Mouse (Mus musculus) ES-CJ7 (cell line): ENCODE results near the gene Syt6.

ENCODE experiments used
- DNase-seq: peaks from one replicate; pipeline ENCODE4 v3.0.0; 2011; ENCODE audit warnings: low read depth, low spot score

Syt6 gene

DNA sequence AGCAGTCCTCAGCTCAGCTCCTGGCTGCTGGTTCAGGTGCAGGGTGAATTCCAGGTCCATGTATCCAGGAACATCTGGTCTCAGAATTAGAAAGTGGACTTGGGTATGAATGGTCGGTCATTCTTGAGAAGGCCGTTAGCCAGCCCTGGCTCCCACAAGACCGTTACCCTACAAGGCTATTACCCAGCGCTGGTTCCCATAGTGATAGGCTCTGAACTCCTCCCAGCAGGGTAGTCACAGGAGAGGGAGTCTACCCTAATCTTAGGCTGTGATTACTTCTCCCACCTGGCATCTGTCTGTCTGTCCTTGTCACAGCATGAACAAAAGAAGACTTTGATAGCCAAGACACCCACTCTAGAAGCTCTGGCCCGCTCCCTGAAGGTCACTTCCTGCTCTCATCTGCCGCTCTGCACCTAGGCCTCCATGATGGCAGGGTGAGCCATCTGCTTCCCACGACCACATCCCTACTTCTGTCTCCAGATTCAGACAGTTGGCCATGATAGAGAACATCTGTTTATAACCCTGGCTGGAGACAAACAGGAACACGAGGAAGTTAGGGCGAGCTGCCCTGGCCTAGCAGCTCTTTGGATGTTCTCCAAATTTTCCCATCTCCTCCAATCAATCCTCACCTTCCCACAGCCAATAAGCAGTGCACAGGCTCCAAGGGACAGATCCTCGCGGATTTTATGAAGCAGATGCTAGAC, 72.3 kb downstream of the Syt6 start:
- DNase-seq, result no peak

DNA sequence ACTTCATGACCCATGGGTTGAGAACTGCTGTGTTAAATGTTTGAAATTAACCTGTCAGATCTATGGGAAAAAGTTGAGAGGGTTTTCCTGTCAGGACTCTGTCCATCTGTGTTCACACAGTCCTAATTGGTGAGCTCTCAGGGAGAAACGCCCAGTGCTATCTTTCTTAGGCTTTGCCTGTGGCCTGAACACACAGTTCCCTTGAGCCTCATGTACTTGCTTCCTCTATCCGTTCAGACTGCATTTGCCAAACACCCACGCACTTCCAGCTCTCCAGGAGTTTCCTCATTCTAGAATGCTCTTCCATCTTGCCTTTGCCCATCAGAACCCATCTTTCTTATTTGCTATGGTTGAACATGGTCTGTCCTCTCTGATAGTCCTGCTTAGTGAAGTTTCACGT, 73.5 kb downstream of the Syt6 start:
- no peak for DNase-seq

DNA sequence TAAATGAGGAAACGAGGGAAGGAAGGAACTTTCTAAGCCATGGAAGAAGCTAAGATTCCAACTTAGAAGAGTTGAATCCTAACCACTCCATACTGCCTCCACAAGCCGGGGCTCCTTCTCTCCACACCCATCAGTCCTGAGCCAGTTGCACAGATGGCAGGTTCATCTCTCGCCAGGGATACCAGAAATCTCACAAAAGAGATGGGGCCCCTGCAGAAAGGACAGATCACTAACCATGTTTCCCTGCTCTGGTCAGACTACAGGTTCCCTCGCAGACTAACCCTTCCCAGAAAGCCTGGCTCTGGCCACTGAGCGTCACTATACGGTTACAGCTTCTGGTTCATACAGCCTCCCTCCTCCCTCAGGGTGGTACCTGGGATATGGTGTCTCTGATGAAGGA, 74.7 kb downstream of the Syt6 start:
- no peak for DNase-seq

DNA sequence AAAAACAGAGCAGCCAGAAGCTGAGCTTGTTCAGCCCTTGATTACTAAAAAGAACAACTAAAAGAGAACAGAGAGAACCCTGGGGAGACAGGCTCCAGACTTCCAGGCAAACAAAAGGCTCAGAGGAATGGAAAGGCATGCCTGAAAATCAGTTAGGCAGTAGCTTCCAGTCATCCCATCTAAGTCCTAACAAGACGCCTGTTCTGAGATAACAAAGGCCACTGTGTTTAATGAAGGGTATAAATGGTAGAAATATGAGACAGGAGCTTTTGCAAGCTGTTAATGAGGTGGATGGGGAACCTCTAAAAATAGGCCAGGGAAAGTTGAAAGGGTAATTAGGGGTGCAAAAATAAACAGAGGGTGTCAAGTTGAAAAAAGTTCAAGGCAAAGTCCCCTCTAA, 75.4 kb downstream of the Syt6 start:
- DNase-seq, result no peak

DNA sequence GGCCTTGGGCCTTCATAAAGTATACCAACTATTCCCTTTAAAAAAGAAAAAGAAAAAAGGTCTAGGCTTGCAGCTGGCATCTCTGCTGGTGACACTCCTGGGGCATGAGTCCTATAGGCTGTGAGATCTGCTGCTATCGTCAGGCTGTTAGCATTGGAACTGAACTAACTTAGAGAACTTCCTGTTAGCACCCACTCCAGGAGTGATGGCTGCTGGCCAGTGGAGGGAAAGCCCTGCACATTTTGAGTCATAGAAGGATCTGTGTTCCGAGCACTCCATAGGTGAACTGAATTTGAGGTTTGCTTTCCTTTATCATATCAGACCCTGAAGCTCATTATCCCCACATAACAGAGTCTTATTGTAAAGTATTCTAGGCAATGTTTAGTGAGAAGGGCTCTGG, 85.0 kb downstream of the Syt6 start:
- no peak for DNase-seq

DNA sequence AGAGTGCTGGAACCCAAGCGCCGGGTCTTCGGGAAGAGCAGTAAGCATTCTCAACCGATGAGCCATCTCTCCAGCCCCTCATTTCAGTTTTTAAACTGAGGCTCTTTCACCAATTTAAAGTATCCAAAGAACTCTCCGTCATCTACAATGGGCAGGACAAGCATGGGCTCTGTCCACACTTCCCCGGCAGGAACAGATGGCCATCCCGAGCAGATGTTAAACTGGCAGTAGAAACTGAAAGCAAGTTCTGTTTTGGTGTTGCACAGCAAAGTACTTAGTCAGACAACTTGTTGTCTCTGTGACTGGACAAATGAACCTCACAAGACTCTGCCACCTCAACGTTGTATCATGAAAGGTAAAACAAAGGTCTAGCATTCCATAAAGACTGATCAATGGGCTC, 86.7 kb downstream of the Syt6 start:
- DNase-seq, result no peak

DNA sequence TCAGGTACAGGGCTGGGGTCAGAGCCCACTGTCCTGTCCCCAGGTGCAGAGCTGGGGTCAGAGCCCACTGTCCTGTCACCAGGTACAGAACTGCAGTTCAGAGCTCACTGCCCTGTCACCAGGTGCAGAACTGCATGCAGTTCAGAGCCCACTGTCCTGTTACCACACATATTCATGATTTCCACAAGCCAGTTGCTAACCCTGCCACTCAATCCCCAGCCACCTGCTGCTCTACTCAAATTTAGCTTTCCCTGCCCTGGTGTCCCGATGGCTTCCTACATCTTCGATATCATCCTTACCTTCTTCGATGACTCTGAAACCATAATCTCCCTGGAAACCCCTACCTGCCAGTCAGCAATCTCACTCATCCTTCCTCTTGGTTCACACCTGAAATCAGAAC, 88.4 kb downstream of the Syt6 start:
- DNase-seq, result no peak

DNA sequence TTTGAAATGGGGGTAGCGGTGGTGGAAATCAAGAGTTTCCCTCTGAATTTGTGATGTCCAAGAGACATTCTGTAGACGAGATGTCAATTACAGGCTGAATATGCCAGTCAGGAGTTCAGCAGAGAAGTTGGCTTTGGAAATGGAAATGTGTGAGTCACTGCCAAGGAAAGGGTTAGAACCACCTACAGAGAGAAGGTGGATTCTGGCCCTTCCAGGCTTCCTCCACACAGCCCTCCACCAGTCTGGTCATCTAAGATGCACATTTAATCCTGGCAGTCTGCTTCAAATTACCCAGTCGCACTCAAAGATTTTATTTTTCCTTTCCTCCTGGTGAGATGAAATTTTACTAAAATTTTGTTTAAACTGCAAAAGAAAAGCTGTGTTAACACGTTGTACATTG, 97.1 kb downstream of the Syt6 start:
- no peak for DNase-seq

DNA sequence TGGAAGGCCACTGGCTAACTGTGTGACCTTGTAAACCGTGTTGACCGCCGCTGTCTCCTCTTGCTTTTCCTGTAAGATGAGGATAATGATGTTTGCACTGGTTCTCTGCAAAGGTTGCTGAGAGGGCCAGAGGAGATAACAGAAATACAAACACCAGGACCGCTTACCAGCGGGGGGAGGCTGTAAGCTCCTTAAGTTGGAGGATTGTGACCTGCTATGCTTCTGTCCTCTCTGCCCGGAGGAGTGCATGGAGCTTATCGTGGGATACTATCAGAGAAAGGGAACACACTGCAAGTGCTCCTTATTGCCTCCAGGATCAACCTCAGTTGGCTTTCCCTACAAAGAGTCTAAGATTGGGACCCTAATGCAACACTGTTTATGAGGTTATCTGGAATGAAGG, 97.7 kb downstream of the Syt6 start:
- DNase-seq, result no peak

DNA sequence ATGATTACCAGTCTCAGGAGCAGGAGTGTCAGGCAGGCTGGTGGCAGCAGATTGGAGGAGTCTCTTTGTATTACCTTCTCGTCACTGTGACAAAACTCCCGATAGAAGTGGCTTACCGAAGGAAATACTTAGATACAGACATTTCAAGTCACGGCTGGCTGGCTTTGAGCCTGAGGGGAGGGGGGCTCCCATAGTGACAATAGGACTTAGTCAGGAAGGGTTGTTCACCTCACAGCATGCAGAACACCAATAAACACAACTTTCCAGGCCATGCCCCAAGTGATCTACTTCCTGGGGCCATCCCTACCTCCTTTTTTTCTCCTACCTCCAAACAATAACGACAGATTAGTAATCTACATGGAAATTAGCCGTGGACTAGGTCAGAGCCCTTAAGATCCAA, 103.8 kb downstream of the Syt6 start:
- DNase-seq, result no peak

DNA sequence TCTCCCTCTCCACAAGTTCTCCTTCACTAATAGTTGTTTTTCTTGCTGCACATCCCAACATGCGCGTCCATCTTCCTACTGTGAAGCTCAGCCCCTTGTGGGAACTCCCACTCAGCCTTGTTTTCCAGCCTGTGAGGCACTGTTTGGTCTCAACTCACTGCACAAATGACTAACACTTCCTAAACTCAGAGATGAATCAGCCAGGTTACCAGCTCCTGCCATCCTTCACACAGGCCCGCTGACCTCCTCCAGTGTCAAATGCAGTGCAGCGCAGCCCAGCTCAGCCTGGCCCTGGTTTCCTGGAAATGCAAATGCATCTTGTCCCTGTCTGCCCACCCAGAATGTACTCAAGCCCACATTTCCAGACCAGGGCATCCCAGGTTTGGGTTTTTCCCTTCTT, 107.4 kb downstream of the Syt6 start:
- DNase-seq, result no peak

DNA sequence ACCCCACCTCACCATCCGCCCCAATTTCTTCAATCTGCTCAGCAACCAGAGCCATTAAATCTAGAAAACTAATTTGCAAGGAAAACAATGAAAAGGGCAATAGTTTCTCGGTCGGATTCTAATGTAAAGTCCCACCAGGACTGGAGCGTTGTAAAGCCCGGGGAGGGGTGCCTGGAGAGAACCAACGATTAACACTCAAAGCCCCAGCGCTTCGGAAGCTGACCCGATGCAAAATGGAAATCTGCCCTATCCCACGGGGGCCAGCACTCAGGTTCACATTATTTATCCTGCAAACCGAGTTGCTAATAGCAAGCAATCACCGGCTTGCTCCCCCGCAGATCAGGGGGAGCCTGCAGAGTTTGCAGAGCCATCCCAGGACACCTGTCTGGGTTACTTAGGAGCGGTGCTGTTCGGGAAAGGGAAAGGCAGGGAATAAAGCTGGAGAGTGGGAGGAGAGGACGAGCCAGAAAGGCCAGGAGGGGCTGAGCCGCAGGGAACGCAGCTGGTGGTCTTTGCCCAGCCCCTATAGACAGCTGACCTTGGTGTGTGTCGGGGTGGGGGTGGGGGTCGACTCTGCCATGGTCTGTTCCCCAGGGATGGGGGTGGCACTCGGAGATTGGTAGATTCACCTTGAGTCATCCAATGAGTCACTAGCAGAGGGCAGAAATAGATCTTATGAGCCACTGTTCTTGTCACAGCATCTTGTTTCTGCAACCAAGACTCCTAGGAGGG, 108.4 kb downstream of the Syt6 start:
- peak; percentile 88 for DNase-seq

DNA sequence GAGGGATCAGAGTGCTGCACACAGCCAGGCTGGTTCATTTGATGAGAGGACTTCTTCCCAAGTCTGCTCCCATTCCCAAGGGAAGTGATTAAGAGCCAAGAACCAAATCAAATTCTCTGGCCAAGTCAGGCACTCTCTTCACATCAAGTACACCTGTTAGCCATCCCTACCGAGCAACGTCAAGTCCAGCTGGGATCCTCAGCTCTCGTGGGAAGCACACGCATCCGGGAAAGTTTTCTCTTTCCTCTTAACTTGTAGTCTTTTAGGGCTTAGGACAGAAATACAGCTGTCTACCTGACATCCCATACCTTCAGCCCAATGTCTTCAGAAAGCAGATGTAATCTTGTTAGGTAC, 108.9 kb downstream of the Syt6 start:
- no peak for DNase-seq

DNA sequence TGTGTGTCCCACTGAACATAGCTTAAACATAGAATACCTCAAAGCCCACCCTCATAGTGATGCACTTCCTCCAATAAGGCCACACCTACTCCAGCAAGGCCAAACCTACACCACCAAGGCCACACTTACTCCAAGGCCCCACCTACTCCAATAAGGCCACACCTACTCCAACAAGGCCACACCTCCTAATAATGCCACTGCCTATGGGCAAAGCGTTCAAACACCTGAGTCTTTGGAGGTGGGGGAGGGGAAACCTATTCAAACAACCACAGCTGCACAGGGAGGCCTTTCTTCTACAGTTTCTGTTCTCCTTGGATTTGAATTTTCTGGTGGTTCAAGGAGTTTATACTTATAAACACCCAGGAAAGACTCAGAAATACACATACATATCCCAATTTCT, 114.0 kb downstream of the Syt6 start:
- peak; percentile 43 for DNase-seq

DNA sequence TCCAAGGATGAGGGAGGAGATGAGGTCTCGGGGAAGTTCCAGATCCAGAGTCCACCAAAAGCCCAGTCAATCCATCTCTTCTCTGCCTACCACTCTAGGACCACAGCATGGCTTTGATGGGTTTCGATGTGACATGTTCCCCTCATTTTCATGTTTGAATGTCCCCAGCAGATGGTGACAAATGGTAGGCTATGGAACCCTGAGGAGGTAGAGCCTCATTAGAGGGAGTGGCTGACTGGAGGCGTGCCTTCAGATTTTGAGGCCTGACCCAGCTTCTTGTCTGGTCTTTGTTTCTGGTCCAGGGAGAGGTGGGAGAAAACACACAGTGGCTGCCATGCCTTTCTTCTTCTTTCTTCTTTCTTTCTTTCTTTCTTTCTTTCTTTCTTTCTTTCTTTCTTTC, 115.5 kb downstream of the Syt6 start:
- DNase-seq, result no peak
